Mouse (Mus musculus): ENCODE results near the gene Psg23.
"Not testable (repeated sequence)": the region's sequence is repeated elsewhere in the genome, so short reads cannot be mapped to it uniquely, and the experiment has no call there.

Gene Psg23

DNA sequence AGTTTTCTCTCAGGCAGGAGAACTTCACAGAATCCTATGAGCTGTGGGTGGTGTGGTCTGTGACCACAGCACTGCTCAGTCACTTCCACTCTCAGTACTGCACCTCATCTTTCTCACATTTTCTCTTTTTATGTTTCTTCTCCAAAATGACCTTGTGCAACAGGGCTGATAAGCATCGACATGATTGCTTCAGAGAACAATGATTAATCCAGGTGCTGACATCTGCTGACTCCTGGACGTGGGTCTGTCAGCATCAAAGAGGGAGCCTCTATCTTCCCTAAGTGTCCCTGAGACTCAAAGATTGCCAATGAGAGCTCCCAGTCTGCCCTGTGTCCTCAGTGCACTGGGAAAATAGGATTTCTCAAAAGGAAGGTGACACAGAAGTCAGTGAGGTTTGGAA lies at the start of gene Psg23:
Gene Psg23, minus strand, starts transcription at position 101 of the 400 bp plus-strand sequence.
- in situ Hi-C loops (cut with MboI, MseI), result not testable (repeated sequence)

DNA sequence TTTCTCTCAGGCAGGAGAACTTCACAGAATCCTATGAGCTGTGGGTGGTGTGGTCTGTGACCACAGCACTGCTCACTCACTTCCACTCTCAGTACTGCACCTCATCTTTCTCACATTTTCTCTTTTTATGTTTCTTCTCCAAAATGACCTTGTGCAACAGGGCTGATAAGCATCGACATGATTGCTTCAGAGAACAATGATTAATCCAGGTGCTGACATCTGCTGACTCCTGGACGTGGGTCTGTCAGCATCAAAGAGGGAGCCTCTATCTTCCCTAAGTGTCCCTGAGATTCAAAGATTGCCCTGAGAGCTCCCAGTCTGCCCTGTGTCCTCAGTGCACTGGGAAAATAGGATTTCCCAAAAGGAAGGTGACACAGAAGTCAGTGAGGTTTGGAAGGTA lies 40.3 kb upstream of the Psg23 start, which contains the start of gene Psg21:
Gene Psg21, minus strand, starts transcription at position 101 of the 400 bp plus-strand sequence.
- in situ Hi-C loops (cut with MboI, MseI), result not testable (repeated sequence)

DNA sequence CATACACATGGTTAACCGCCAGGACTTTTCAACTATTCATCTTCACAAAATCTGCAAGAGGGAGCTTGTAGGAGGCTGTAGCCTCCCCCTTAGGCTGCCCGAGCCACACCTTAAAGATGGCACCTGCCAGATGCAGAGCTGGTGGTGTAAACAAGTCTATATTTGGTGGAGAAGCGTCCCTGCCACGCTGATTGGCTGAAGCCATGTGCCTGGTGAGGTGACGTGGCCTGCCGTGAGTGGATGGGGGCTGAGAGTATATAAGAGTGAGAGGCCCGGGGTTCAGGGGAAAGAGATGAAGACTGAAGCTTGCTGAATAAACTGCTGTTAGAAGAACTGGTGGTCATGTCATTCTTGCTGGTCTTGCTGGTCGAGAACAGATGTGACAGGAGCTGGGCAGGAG lies 10.6 kb upstream of the Psg23 start:
- in situ Hi-C loops (cut with MboI, MseI), result not testable (repeated sequence)

DNA sequence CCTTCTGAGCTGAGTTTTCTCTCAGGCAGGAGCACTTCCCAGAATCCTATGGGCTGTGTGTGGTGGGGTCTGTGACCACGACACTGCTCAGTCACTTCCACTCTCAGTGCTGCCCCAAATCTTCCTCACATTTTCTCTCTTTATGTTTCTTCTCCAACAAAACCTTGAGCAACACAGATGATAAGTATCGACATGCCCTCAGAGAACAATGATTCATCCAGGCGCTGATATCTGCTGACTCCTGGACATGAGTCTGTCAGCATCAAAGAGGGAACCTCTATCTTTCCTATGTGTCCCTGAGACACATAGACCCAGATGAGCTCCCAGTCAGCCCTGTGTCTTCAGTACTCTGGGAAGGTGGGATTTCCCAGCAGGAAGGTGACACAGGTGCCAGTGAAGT lies 49.1 kb downstream of the Psg23 start, which contains the start of gene Psg27:
Gene Psg27, minus strand, starts transcription at position 101 of the 400 bp plus-strand sequence.
- in situ Hi-C loops (cut with MboI, MseI), result no loop called here

DNA sequence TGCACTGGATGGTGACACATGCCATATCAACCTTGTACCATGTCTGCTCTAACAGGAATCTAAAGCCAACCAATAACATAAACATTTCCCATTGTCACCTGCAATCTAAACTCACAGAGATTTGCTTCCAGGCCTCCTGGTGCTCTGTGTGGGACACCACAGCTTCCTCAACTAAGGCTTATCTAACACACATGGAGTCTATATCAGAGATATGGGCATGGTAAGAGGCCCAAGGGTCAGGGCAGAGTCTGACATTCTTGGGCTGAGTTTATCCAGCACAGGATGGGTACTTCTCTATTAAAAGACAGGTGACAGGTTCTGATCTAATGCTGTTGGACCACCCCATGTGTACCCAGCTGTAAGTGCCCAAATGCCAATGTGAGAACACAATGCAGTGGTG lies 56.5 kb downstream of the Psg23 start:
- in situ Hi-C loops (cut with MboI, MseI), result no loop called here
